Mouse (Mus musculus) liver, embryonic 15.5 days (tissue): ENCODE results near the gene Uevld. TPM values are rescaled to one million over a fixed set of nuclear protein-coding genes. Genes with fewer than 3 reads are reported as not detected.
"Not testable (repeated sequence)": the region's sequence is repeated elsewhere in the genome, so short reads cannot be mapped to it uniquely, and the experiment has no call there.

Source experiments
- ATAC-seq: fragments of 200-750 bp; cut with Nextera tagmentation; 2 replicates; pipeline ENCODE4 v1.8.0; 2017; ENCODE audit warnings: moderate number of reproducible peaks, mild to moderate bottlenecking, moderate library complexity; ENCODE audit not compliant: insufficient read depth
- H3K27ac ChIP-seq: fragments of 300-500 bp; sonication (generic); replicated peaks from 2 replicates; pipeline ENCODE4 v1.5.1; 2015; ENCODE audit warnings: mild to moderate bottlenecking, inconsistent platforms
- H3K27me3 ChIP-seq: fragments of 300-500 bp; sonication (generic); 2 replicates; pipeline ENCODE4 v1.6.1; 2015; ENCODE audit warnings: mild to moderate bottlenecking, inconsistent platforms
- H3K36me3 ChIP-seq: fragments of 300-500 bp; sonication (generic); replicated peaks from 2 replicates; pipeline ENCODE4 v1.6.1; 2015; ENCODE audit warnings: moderate library complexity, mild to moderate bottlenecking, inconsistent platforms
- H3K4me1 ChIP-seq: fragments of 300-500 bp; sonication (generic); replicated peaks from 2 replicates; pipeline ENCODE4 v1.6.1; 2015; ENCODE audit warnings: inconsistent platforms
- H3K4me2 ChIP-seq: fragments of 300-500 bp; sonication (generic); 2 replicates; pipeline ENCODE4 v1.6.1; 2015; ENCODE audit warnings: moderate library complexity, mild to moderate bottlenecking, inconsistent platforms
- H3K4me3 ChIP-seq: fragments of 300-500 bp; sonication (generic); replicated peaks from 2 replicates; pipeline ENCODE4 v1.5.1; 2015; ENCODE audit warnings: mild to moderate bottlenecking, inconsistent platforms
- H3K9ac ChIP-seq: fragments of 300-500 bp; sonication (generic); 2 replicates; pipeline ENCODE4 v1.6.1; 2015; ENCODE audit warnings: moderate library complexity, mild to moderate bottlenecking, inconsistent platforms
- H3K9me3 ChIP-seq: fragments of 300-500 bp; sonication (generic); replicated peaks from 2 replicates; pipeline ENCODE4 v1.6.1; 2016; ENCODE audit warnings: inconsistent platforms
- WGBS: fragments of 180-500 bp; shearing (Covaris S2); methylation state at CpG from one replicate; pipeline ENCODE4 v1.1.7; 2015; ENCODE audit warnings: mixed read lengths; ENCODE audit not compliant: insufficient replicate concordance; 5-methylcytosine and 5-hydroxymethylcytosine counted together
- polyA plus RNA-seq: library from polyadenylated mRNA; unstranded; fragments of >200 nt; fragmentation: Nextera tagmentation; extraction: Ambion mirVana; gene quantifications from 2 replicates; pipeline ENCODE4 v1.2.1, GENCODE M21; 2015

The Uevld gene
- polyA plus RNA-seq, 1 experiment from 2014 or later, result 5.8 TPM

- Histone ChIP-seq H3K4me2 (0 out of 2 replicates have a peak overlapping the region, but pooled peaks have one; percentile 7), H3K9ac (no peak overlapping the region), H3K4me3 (no peak overlapping the region), H3K4me1 (peaks cover 86% of the 10 kb centered on the region), H3K9me3 (no peaks in the 10 kb centered on the region), H3K27me3 (no peaks in the 10 kb centered on the region), H3K27ac (peak overlapping the region; percentile 81), H3K36me3 (peaks cover 68% of the 10 kb centered on the region)
- ATAC-seq, result 0 out of 2 replicates have a peak, but pooled peaks have one; percentile 14
- 75% methylated on average over 21 of the region's 21 CpGs for WGBS
Measured at GRCm38 (mm10) chr7:46997644-46998395, 39.5 kb upstream of the Uevld start.

GRCm38 (mm10) chr7:46997008-46997407, 38.7 kb upstream of the Uevld start:
- H3K9me3 ChIP-seq, result no peaks in the 10 kb centered on the region
- no peak overlapping the region for H3K4me3 ChIP-seq
- H3K9ac ChIP-seq, result no peak overlapping the region
- 46% methylated on average over 4 of the region's 4 CpGs for WGBS
- peak; percentile 85 for ATAC-seq
- H3K36me3 ChIP-seq, result peaks cover 74% of the 10 kb centered on the region
- H3K27ac ChIP-seq, result peak overlapping the region; percentile 81
- no peaks in the 10 kb centered on the region for H3K27me3 ChIP-seq
- H3K4me2 ChIP-seq, result peak overlapping the region; percentile 7; the same call in 1 of the 2 replicates
- H3K4me1 ChIP-seq, result peaks cover 78% of the 10 kb centered on the region

GRCm38 (mm10) chr7:46995558-46995957, 37.2 kb upstream of the Uevld start:
- peak; percentile 59 for ATAC-seq
- H3K9me3 ChIP-seq, result no peaks in the 10 kb centered on the region
- peak overlapping the region; percentile 4; the same call in 1 of the 2 replicates for H3K4me2 ChIP-seq
- no peak overlapping the region for H3K4me3 ChIP-seq
- H3K36me3 ChIP-seq, result peaks cover 87% of the 10 kb centered on the region
- H3K4me1 ChIP-seq, result peaks cover 65% of the 10 kb centered on the region
- H3K27me3 ChIP-seq, result no peaks in the 10 kb centered on the region
- 35% methylated on average over 3 of the region's 3 CpGs for WGBS
- no peak overlapping the region for H3K9ac ChIP-seq
- H3K27ac ChIP-seq, result peak overlapping the region; percentile 81

- WGBS, result 81% methylated on average over 8 of the region's 8 CpGs
- H3K27ac ChIP-seq, result no peak overlapping the region
- no peaks in the 10 kb centered on the region for H3K27me3 ChIP-seq
- ATAC-seq, result no peak
- no peak overlapping the region for H3K4me2 ChIP-seq
- H3K4me1 ChIP-seq, result peaks cover 49% of the 10 kb centered on the region
- H3K9me3 ChIP-seq, result no peaks in the 10 kb centered on the region
- peaks cover 79% of the 10 kb centered on the region for H3K36me3 ChIP-seq
- no peak overlapping the region for H3K9ac ChIP-seq
- H3K4me3 ChIP-seq, result no peak overlapping the region
Measured at GRCm38 (mm10) chr7:46993079-46993478, 34.8 kb upstream of the Uevld start.

GRCm38 (mm10) chr7:46989387-46989786, 31.1 kb upstream of the Uevld start:
- WGBS, result 41% methylated on average over 4 of the region's 4 CpGs
- H3K9ac ChIP-seq, H3K4me3 ChIP-seq, H3K9me3 ChIP-seq, H3K4me2 ChIP-seq, H3K27me3 ChIP-seq: not testable (repeated sequence)
- H3K36me3 ChIP-seq, result peaks cover 42% of the 10 kb centered on the region
- ATAC-seq, result peak; percentile 79
- H3K4me1 ChIP-seq, result peaks cover 27% of the 10 kb centered on the region
- H3K27ac ChIP-seq, result 0 out of 2 replicates have a peak overlapping the region, but pooled peaks have one; percentile 24

GRCm38 (mm10) chr7:46987073-46987472, 28.7 kb upstream of the Uevld start:
- Histone ChIP-seq H3K27ac (no peak overlapping the region), H3K9me3 (no peaks in the 10 kb centered on the region), H3K4me2 (no peak overlapping the region), H3K27me3 (no peaks in the 10 kb centered on the region; the same call in 1 of the 2 replicates), H3K36me3 (peaks cover 21% of the 10 kb centered on the region), H3K4me1 (peaks cover 23% of the 10 kb centered on the region), H3K4me3 (no peak overlapping the region), H3K9ac (no peak overlapping the region)
- 59% methylated on average over 2 of the region's 2 CpGs for WGBS
- ATAC-seq, result no peak

- peaks cover 23% of the 10 kb centered on the region for H3K4me1 ChIP-seq
- no peak overlapping the region for H3K9ac ChIP-seq
- H3K4me3 ChIP-seq, result no peak overlapping the region
- H3K27me3 ChIP-seq, result no peaks in the 10 kb centered on the region; the same call in 1 of the 2 replicates
- no peak overlapping the region for H3K4me2 ChIP-seq
- WGBS, result 58% methylated on average over 5 of the region's 5 CpGs
- ATAC-seq, result no peak
- no peak overlapping the region for H3K27ac ChIP-seq
- no peaks in the 10 kb centered on the region for H3K9me3 ChIP-seq
- H3K36me3 ChIP-seq, result peaks cover 17% of the 10 kb centered on the region
Measured at GRCm38 (mm10) chr7:46986646-46987045, 28.3 kb upstream of the Uevld start.

- Histone ChIP-seq H3K4me3 (no peak overlapping the region), H3K27me3 (no peaks in the 10 kb centered on the region; the same call in 1 of the 2 replicates), H3K4me2 (no peak overlapping the region), H3K9ac (no peak overlapping the region), H3K9me3 (no peaks in the 10 kb centered on the region), H3K27ac (no peak overlapping the region), H3K4me1 (peaks cover 23% of the 10 kb centered on the region), H3K36me3 (peaks cover 10% of the 10 kb centered on the region)
- ATAC-seq, result peak; percentile 50; the same call in 1 of the 2 replicates
- WGBS, result 53% methylated on average over 8 of the region's 8 CpGs
Measured at GRCm38 (mm10) chr7:46985718-46986505, 27.6 kb upstream of the Uevld start.

- ATAC-seq, result no peak
- Histone ChIP-seq H3K4me3 (no peak within 1 kb of the TSS), H3K9me3 (no peaks in the 10 kb centered on the region), H3K4me1 (peaks cover 14% of the 10 kb centered on the region), H3K9ac (no peak within 1 kb of the TSS), H3K36me3 (no peaks in the 10 kb centered on the region), H3K27me3 (no peaks in the 10 kb centered on the region; the same call in 1 of the 2 replicates), H3K4me2 (no peak within 1 kb of the TSS), H3K27ac (no peak within 1 kb of the TSS)
- WGBS, result 65% methylated on average over 3 of the region's 3 CpGs
Measured at GRCm38 (mm10) chr7:46983280-46983679, 25.0 kb upstream of the Uevld start, which contains the start of gene Gm9999. Gm9999 (plus strand) TSS chr7:46983580.

GRCm38 (mm10) chr7:46975456-46975855, 17.1 kb upstream of the Uevld start:
- Histone ChIP-seq H3K9me3 (no peaks in the 10 kb centered on the region), H3K9ac (no peak overlapping the region), H3K4me3 (no peak overlapping the region), H3K4me2 (no peak overlapping the region), H3K36me3 (no peaks in the 10 kb centered on the region), H3K4me1 (peaks cover 9% of the 10 kb centered on the region), H3K27ac (no peak overlapping the region), H3K27me3 (no peaks in the 10 kb centered on the region)
- 81% methylated on average over 11 of the region's 11 CpGs for WGBS
- ATAC-seq, result no peak

GRCm38 (mm10) chr7:46974648-46975047, 16.3 kb upstream of the Uevld start:
- Histone ChIP-seq H3K9me3 (no peaks in the 10 kb centered on the region), H3K27me3 (no peaks in the 10 kb centered on the region), H3K9ac (no peak overlapping the region), H3K36me3 (no peaks in the 10 kb centered on the region), H3K4me1 (peaks cover 9% of the 10 kb centered on the region), H3K4me3 (no peak overlapping the region), H3K4me2 (no peak overlapping the region), H3K27ac (no peak overlapping the region)
- 65% methylated on average over 4 of the region's 4 CpGs for WGBS
- peak; percentile 49; the same call in 1 of the 2 replicates for ATAC-seq
